Mouse (Mus musculus) MEL (cell line): ENCODE measurements at regions not wholly inside any gene's neighbourhood (a gene's known extent, or its start where the extent isn't known, plus 50 kb on each side); places are given as distances from the start of the nearest gene placed in this dataset.

Experiments used
- CTCF ChIP-seq, 3 experiments: IDR thresholded peaks in 2 of 3; conservative IDR thresholded peaks in 1 of 3; 2 replicates each; pipeline ENCODE4 v1.5.1; 2011 to 2012; ENCODE audit warnings: low read length in 3 of 3, low read depth in 2 of 3, mild to moderate bottlenecking in 2 of 3, improper control_type of control experiment in 1 of 3, inconsistent platforms in 1 of 3, mixed read lengths in 1 of 3, moderate library complexity in 1 of 3; ENCODE audit not compliant: control insufficient read depth in 1 of 3, insufficient read depth in 1 of 3, poor library complexity in 1 of 3, severe bottlenecking in 1 of 3
- POLR2A ChIP-seq, 2 experiments: IDR thresholded peaks; 2 replicates each; pipeline ENCODE4 v1.6.1; 2011 to 2012; ENCODE audit warnings: low read length in 2 of 2, mild to moderate bottlenecking in 2 of 2, control low read depth in 1 of 2, improper control_type of control experiment in 1 of 2, low read depth in 1 of 2, moderate library complexity in 1 of 2; ENCODE audit not compliant: control insufficient read depth in 1 of 2, insufficient read depth in 1 of 2, poor library complexity in 1 of 2

GRCm38 (mm10) chr14:76910186-76910585 lies 126.4 kb upstream of the Ccdc122 start:
- TF ChIP-seq CTCF (IDR thresholded peaks at IDR 0.05 in 2 of 3, conservative IDR thresholded peaks at IDR 0.05 in 1 of 3; ENCODE audit: control insufficient read depth in 1 of 3, insufficient read depth in 1 of 3, low read depth in 2 of 3, low read length in 3 of 3, poor library complexity in 1 of 3, severe bottlenecking in 1 of 3) (no peak), POLR2A (IDR thresholded peaks at IDR 0.05; ENCODE audit: control insufficient read depth in 1 of 2, insufficient read depth in 1 of 2, low read depth in 1 of 2, low read length in 2 of 2, poor library complexity in 1 of 2) (no peak)
